In the genomic region with DNA sequence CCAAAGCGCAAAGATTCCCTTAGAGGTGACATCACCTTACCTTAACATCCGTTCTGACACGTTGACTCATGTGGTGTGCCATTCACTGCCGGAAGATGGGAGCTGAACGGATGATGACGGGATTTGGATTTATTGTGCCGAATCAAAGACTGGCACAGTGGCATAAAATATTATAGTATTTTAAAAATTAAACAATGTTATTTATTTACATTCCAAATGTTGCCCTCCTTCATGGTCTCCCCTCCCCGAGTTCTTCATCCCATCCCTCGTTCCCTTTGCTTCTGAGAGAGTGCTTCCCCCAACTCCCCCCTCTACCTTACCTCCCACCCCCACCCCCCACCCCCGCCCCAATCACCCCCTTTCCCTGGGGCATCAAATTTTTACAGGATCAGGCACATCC, we compare ENCODE assay signal across 31 mouse cellular contexts. TPM values are rescaled to one million over a fixed set of nuclear protein-coding genes. Genes with fewer than 3 reads are reported as not detected.
"Had no signal": no experiment of that assay in that cellular context is flagged by ENCODE, and none has a peak within 500 bp of the region (broad histone marks: within the 10 kb centered on the region; RNA-seq: fewer than 3 reads in every experiment).

A gene (minus strand): TSS at position 101 of the 400 bp plus-strand sequence.

- H3K4me3 ChIP-seq: layer of hippocampus, adult 2 months; left cerebral cortex, adult 2 months; liver, embryonic 13.5 days had no signal

- H3K4me2 ChIP-seq: liver, embryonic 13.5 days; midbrain, embryonic 11.5 days had no signal

- DNase-seq: kidney, adult 11 months; kidney, adult 8-10 months; kidney, postnatal 14 days; kidney, postnatal 4 days; layer of hippocampus, adult 9-11 months; liver, embryonic 13.5 days; lung, adult 2 months; lung, postnatal 14 days; lung, postnatal 4 days; right cerebral cortex, adult 18-20 months; right cerebral cortex, postnatal 14 days; right cerebral cortex, postnatal 4 days; thymus, adult 18-20 months; thymus, postnatal 36 days had no signal

- H3K9ac ChIP-seq: liver, embryonic 13.5 days had no signal

- H3K36me3 ChIP-seq: liver, embryonic 13.5 days had no signal

- H3K27me3 ChIP-seq: liver, embryonic 13.5 days had no signal

- H3K4me1 ChIP-seq: liver, embryonic 13.5 days had no signal

- H3K27ac ChIP-seq: layer of hippocampus, adult 2 months; left cerebral cortex, adult 2 months; liver, embryonic 13.5 days; stomach, postnatal 0 days had no signal

- H3K9me3 ChIP-seq: liver, embryonic 13.5 days had no signal

RNA-seq across cellular contexts. Expression of the gene that starts here (rescaled TPM):
- total RNA-seq: layer of hippocampus, adult 2 months; layer of hippocampus, postnatal 25 days; left cerebral cortex, adult 2 months; left cerebral cortex, postnatal 10 days; left cerebral cortex, postnatal 4 days; liver, adult 2 months; megakaryocyte progenitor cell, adult 5-6 weeks; megakaryocyte-erythroid progenitor cell, adult 5-6 weeks; midbrain, postnatal 0 days had no signal
- polyA plus RNA-seq: kidney, embryonic 16.5 days; liver, adult 2 months; liver, embryonic 13.5 days; lung, adult 2 months; lung, embryonic 16.5 days; midbrain, embryonic 11.5 days; midbrain, embryonic 14.5 days; midbrain, postnatal 0 days; neural tube, embryonic 11.5 days; neural tube, embryonic 14.5 days; stomach, embryonic 14.5 days; stomach, postnatal 0 days had no signal
